Mouse (Mus musculus): Measurements from ENCODE around the gene Ube4a. TPM values are rescaled to one million over a fixed set of nuclear protein-coding genes. Genes with fewer than 3 reads are reported as not detected.

Ube4a gene
- total RNA-seq, 2 experiments from 2014 or later: 81.6 to 90.5 TPM

DNA sequence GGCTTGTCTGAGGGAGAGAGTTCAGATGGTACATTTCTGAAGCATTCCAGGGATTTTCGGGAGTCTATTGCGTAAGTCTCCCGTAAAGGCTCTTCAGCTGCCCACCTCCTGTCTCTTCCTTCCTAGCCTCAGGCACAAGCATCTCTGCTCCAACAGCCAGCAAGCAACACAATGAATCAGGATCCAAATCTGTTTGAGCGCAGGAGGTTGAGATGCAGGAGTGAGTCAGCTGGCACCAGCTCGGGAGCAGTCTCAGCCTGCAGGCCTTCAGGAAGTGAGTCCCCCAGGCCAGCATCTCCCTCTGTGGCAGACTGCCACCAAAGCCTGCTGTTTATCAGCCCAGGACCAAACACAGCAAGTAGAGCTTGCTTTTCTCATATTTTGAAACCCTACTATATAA lies 60.4 kb downstream of the Ube4a start:
- peak in 1 of 2 experiments; percentile 9 for DNase-seq (ENCODE audit: low spot score in 2 of 2)

DNA sequence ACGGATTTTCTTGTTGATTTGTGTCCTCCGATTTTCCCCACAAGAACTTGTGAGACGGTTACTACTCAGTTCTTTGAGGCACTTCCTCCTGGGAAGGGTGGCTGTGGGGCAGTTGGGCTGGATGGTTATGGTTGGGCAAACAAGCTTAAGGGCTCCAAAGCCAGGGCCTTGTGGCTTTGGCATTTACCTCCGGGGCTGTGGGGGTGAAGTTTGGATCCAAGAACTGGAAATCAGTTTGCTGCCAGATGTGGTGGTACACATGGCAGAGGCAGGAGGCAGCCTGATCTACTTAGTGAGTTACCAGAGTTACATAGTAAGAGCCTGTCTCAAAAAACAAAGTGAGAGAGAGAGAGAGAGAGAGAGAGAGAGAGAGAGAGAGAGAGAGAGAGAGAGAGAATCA lies 61.5 kb downstream of the Ube4a start:
- no peak for DNase-seq (ENCODE audit: low spot score in 2 of 2)

DNA sequence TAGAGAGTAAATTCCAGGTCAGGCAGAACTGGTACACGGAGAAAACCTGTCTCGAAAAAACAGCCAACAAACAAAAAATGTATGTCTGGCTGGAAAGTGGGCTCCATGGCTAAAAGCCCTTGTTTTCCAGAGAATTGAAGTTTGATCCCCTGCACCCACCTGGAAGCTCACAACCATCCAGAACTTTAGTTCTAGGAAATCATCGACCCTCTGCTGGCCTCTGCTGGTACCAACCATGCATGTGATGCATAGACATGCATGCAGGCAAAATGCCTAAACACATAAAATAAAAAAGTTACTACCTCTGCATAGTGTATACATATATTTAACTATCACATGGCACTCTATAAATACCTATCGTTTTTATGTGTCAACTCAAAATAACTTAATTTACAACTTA lies 65.0 kb downstream of the Ube4a start:
- DNase-seq (ENCODE audit: low spot score in 2 of 2): no peak

DNA sequence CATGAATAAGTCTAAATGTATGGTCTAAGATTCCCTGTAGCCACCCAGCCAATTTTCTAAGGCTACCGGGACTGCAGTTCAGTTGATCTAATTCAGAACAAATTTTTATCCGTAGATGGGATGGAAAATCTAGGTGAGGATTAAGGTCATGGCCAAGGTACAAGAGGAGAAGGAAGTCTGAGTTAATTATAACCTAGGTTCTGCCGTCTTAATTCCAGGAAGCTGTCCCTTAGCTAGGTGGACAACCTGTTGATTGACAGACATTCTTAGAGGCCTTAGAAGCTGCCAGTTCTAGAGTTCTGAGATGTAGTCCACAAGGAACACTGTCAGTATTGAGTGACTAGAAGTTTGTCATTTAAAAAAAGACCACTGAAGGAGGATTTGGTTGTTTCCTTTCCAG lies 65.7 kb downstream of the Ube4a start:
- no peak for DNase-seq (ENCODE audit: low spot score in 2 of 2)

DNA sequence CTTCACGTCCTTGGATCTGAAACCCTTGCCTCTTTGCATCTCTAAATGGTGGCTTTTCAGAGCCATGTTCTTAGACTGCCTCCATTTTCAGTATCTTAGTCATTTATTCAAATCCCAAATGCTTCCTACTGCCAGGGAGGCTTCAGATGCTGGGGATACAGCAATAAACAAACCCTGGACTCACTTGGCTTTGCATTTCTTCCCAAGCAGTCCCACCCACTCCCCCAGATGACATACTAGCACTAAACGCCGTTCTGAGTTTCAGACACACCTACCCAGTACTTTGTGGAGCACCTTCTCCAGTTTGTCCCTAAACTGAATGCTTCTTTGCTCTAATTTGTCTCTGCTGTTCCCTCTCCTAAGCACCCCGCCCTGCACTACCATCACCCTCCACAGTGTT lies 68.4 kb downstream of the Ube4a start:
- DNase-seq (ENCODE audit: low spot score in 2 of 2): no peak

DNA sequence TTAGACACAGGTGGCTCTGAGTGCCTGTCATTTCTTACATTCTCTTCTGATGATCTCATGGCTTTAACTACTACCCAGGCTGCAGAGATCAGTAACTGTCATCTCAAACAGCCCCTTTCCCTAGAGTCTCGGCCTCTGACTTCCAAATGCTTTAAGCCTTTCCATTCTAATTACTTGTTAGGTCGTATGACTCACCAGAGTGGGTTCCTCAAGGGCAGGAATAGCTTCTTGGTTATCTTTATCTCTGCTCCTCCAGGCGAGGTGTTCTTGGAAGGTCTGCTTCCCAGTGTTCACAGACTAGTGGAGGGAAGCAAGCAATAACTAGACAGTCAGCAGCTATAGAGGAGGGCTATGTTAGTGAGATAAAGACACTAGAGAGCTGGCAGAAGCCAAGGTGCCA lies 72.7 kb downstream of the Ube4a start:
- DNase-seq (ENCODE audit: low spot score in 2 of 2): no peak

DNA sequence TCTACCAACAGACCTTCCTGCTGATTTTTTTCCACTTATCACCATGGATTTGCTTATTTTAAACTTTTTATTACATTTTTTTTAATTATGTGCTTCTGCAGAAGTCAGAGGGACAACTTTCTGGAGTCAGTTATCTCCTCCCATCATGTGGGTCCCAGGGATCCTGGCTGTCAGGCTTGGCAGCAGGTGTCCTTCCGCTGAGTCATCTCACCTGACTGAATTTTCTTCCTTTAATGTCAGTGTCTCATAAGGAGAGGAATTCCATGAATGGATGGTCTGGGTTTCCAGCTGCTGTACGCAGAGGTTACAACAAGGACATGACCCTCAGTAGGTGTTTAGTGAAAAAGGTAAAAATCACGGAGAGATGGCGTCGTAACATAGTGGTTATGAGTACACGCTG lies 74.2 kb downstream of the Ube4a start:
- DNase-seq (ENCODE audit: low spot score in 2 of 2): no peak

DNA sequence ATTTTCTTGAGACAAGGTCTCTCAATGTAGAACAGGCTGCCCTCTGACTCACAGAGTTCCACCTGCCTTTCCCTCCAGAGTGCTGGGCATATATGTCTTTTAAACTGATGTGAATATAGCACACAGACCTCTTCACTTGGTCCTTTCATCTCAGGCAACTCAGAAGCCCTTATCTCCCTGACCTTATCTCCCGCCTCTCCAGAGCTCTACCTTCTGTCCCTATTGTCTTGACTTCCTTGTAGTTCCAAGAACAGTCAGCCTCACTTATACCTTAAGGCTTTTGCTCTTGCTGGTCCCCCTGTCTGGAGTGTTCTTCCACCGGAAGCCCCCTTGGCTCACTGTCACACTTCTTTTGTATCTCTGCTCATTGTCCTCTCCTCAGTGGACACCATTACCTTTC lies 75.3 kb downstream of the Ube4a start:
- DNase-seq (ENCODE audit: low spot score in 2 of 2): no peak

DNA sequence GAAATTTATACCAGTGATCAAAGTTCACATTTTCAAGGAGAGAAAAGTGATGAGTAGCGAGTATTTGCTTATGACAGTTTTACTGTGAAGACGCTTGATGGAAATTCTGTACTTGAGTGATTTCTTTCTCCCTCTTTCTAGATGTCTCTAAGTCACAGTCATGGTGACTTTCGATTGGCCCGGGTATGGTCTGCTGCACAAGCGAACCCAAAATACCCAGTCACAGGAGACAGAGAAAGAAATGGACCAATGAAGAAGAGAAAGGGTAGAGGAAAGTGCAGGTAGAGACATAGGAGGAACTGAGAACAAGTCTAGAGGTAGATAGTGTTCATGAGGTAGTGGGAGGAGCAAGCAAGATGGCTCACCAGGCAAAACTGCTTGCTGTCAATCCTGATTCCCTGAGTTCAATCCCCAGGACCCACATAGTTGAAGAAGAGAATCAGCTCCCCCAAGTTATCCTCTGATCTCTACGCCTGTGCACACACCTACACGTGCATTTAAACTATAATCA lies 77.2 kb downstream of the Ube4a start:
- DNase-seq (ENCODE audit: low spot score in 2 of 2): no peak

DNA sequence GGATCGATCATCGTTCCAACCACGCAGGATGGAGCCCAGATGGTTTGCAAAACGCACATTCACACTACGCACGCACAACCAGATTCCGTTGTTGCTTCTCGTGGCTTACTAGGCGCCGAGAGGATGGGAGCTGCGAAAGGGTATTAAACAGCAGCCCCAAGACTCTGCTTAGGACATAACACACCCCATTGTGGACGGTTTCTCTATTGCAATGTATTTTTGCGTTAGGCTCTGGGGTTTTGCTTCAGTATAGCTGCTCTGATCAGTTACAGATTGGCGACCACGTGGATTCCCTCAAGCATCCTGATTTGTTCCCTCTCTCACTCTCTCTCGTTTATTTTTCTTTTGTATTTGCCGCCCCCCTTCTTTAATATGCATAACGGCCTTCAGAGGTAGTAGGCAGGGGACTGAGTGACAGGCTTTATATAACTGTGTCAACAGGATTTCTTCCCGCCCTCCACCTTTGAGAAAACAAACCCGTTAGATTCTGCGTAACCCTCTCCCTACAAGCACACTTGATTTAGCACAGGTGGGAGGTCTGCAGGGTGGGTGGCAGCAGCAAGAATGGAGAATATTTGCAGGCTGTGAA lies 82.3 kb downstream of the Ube4a start:
- DNase-seq (ENCODE audit: low spot score in 2 of 2): no peak

DNA sequence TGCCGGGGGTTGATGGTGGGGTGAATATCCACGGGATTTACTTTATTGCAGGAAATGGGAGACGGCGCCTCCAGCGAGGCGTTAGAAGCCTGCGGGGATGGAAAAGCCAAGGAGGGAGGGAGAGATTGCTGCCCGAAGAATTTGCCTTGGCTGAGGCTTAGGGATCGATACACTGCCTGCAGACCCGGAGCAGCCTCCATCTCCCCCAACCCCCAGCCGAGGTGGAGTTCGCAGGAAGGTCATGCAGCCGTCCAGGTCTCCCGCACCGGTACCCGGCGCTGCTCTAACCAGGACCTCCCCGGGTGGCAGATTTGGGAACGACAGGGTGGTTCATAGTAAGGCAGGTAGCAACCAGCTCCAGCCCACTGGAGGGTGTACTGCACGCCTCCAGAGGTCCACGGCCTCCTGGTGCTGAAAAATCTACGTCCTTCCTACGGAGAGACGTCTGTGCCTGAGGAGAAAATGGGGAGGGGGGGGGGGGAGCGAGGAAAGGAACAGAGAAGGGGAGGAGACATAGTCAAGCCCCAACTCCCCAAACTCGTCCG lies 82.9 kb downstream of the Ube4a start:
- peak in 1 of 2 experiments; percentile 11 for DNase-seq (ENCODE audit: low spot score in 2 of 2)

DNA sequence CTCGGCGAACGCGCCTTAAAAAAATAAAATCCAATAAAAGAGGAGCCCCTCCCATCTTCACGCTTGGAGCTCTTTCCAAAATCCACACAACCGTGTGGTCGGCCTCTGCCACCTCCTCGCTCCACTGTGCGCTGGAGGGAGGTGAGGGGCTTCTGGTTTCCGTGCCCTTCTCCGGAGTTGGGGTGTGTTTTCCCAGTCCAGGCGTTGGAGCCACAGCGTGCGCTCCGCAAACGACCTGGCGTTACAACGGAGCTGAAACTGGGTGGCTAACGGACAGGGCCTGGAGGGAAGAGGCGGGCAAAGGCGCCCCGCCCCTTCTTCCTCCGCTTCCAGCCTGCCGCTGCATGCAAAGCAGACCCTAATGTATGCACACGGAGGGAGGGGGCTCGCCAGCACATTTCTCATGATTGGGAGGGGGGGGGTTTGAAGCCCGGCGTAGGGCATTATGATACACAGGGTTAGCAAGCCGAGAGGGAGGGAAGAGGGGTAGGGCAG lies 83.4 kb downstream of the Ube4a start:
- peak; percentile 52 for DNase-seq (ENCODE audit: low spot score in 2 of 2)

DNA sequence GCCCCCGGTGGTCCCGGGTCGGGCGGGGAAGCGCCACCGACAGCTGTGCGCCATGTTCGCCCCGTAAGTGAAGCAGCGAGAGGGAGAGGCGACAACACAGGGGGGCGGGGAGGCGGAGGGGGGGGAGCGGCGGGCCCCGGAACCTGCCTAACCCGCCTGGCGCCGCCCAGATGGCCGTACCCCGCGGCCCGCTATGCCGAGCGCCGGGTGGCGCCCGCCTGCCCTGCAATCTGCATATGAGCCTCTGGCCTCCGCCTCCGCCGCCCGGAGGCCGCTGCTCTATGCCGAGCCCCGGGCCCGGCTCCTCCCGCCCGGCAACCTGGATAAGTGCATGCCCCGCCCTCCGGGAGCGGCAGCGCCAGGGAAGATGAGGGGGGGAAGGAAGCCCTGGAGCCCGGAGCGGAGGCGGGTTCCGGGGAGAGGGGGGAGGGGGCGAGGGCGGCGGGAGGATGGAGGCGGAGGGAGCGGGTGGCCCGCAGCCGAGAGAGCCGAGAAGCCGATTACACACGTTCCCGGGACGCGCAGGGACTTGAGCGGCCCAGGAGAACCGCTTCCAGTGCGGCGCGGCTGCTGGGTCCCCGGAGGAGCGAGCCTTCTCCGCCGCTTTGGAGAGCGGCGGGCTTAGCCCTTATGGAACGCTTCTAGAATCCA lies 84.1 kb downstream of the Ube4a start, which contains the start of gene Kmt2a:
Gene Kmt2a (minus strand): TSS at position 76 of the 651 bp plus-strand sequence.
- DNase-seq (ENCODE audit: low spot score in 2 of 2): peak; percentile 96 to 100

DNA sequence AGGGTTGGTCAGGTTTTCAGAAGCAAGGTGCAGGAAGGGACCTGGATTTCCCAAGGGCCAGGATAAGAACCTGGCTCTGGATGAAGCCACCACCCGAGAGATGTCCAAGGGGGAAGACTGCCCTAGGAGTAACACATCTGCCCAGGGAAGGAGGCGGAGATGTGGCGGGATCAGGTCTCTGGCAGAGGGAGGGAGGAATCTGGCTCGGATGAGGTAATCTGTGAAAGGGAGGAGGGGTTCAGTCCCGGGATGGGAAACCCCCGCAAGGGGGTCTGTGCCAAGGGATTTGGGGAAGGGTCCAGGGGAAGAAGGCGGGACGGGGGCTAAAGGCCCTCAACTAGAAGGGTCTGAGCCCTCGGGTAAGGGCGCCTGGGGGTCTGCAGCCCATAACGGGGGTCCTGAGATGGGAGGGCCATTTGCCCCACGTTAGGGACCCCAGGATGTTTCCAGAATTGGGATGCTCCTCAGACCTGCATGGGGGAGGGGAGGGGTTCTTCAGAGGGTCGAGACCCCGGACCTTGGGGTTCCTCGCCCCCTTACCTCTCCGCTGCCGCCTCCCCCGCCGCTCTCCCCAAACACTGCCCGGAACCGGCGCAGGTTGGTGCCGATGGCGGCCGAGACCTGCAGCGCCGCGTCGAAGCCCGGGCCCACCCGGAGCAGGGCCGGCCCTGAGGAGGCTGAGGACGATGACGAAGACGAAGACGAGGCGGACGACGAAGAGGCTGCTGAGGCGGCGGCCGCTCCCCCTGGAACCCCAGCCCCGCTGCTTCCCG lies 84.9 kb downstream of the Ube4a start:
- DNase-seq (ENCODE audit: low spot score in 2 of 2): peak in 1 of 2 experiments; percentile 8

DNA sequence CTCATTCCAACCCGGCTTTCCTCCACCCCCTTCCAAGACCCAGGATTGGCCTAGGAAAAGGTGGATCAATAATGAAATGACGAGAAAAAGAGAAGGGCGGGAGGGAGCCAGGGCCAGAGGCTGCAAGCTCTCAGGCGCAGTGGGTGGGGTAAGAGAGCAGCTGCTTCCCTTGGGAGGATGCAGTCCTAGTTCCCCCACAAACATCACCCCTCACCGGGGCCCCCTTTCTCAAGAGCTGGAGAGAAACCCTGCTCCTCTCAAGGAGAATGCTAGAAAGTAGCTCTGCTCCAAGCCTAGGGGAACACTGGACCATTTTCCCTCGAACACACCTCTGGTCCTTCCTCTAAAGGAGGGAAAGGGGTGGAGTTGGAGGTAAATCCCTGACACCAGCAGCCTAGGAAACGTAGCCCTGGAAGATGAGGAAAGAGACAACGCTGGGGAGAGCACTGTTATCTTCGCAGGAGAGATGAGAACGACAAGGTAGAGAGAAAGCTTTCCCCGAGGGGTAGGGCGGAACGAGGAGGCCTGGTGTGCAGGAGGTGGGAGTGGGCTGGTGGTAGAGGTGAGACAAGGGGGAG lies 85.6 kb downstream of the Ube4a start:
- no peak for DNase-seq (ENCODE audit: low spot score in 2 of 2)

DNA sequence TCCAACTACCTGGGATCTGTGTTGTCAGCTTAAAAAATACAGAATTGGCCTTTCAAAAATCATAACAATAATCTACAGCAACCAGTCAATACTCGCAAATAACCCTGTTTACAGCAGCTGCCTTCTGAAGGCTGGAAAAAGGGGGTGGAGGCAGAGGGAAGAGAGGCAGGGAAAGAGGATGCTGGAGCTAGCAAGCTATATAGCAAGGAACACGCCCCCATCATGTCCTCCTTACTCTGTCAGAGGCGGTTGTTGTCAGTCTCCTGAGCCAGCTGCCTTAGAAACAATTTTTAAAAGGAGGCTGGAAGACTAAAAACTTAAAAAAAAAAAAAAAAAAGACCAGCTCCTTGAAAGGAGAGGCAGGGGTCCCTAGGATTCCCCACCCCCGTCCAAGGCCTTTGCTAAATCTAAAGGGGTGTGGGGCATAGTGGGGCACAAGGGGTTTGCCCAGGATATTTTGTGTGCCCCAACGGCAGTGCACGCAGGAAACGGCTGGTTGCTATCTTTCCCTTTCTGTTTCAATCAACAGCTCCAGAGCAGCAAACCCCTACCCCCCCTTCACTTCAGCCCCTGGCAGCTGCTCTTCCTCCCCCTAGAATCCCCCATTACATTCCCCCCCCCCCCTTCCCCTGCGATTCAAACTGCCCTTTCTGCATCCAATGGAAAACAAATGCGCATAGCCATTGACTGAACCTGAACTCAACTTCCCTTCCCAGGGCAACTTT lies 86.5 kb downstream of the Ube4a start:
- DNase-seq (ENCODE audit: low spot score in 2 of 2): no peak

DNA sequence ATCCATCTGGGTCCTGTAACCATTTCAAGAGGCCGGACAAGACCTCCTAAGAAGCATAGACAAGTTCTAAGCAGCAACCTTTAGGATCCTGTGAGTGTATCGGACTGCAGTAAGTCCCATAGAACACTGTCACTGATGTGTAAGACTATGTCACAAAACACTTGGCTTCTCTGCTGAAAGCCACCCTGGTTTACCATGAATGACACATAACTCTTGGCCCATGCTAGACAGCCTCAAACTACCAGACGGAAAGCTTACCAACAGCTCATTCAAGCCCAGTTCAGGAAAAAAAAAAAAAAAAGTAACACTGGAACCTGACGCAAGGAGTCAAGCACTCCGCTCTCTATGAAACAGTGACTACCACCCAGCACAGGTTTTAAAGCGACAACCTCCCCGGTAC lies 87.7 kb downstream of the Ube4a start:
- DNase-seq (ENCODE audit: low spot score in 2 of 2): no peak

DNA sequence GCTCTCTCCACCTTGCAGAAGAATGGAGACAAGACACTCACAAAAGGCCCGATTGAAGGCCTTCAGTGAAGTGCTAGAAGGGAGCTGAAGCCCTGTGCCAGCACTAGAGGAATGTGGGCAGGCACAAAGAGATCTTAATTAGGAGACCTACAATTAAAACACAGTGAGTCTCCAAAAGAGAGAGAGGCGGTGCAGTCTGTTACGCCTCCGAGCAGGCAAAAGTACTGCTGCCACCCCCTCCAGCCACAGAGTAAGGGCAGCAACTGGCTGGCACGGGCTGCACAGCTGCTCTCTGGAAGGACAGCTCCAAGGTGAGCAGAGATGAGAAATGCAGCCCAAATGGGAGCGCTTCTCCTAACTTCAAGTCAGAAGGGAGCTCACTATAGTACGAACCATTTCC lies 89.9 kb downstream of the Ube4a start:
- peak in 1 of 2 experiments; percentile 22 for DNase-seq (ENCODE audit: low spot score in 2 of 2)

DNA sequence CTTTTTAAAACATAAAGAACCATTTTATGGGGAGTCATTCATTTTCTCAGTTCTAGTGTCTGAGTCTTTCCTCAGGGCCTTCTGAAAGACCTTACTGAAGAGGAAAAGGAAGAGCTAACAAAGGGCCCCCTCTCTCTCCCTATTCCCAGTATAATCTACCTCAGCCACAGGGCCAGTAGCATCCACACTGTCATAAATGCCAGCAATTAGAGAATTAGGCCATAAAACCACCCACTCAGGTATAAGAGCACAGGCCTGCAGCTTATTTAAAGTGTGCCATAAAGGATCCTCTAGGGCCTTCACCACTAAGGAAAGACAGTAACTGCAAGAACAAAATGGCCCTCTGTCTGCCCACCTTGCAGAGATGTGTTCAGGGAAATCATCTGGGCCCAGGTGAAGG lies 91.2 kb downstream of the Ube4a start:
- no peak for DNase-seq (ENCODE audit: low spot score in 2 of 2)

DNA sequence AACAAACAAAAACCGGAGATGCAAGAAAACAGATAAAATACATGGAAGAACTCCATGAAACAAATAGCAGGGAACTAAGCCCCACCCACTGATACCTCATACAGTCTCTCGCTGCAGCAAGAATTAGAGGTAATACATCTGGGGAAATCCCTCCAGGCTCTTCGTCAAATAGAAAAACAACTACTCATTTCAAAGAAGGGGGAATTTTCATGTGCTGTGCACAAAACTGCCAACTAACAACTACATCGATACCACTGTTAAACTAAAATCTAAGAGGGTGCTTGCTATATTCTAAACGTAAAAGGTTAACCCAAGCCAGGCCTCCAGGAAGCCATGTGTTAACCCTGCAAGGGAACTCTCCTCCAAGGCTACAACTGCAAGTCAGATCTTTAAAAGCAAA lies 91.7 kb downstream of the Ube4a start:
- DNase-seq (ENCODE audit: low spot score in 2 of 2): no peak

Measured in adrenal gland, postnatal 4 days (tissue).